Comparison of ENCODE assay signal across 8 mouse cellular contexts in the genomic region with DNA sequence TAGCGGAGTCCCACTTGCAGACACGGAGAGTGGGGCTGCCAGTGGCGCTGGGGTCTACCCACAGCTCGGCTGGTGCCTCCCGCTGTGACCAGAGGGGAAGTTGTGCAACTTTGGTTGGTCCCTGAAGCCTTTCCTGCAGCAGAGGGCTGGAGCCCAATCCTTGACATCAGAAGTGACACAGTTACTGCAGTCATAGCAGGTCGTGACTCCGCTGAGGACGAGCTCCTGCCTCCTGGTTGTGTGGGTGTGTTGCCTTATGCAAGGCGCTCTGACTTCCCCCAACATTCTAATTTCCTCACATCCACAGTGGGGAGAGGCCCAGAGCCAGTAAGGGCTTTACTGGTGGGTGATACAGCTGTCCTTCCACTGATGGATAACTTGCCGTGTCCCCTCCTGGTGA. TPM values are rescaled to one million over a fixed set of nuclear protein-coding genes. Genes with fewer than 3 reads are reported as not detected.
A peak's percentile ranks its signal among the peaks of the same experiment; 100 is the strongest.
DNase-seq lines count a peak whose midpoint lies in the region; ATAC-seq and TF ChIP-seq lines count a peak whose summit lies in the region.

No protein-coding gene starts in this region.

- 0 out of 2 replicates have a peak, but pooled peaks cover 5% of the 10 kb centered on the region for H3K27me3 ChIP-seq in hindbrain, embryonic 16.5 days (replicated peaks; ENCODE audit: control insufficient read depth, insufficient read depth, low read length)
- peaks cover 9% of the 10 kb centered on the region; the same call in 1 of the 2 replicates for H3K27me3 ChIP-seq in hindbrain, embryonic 14.5 days (ENCODE audit: control insufficient read depth, insufficient read depth, low read length)
- H3K27me3 ChIP-seq in midbrain, embryonic 13.5 days = peaks cover 22% of the 10 kb centered on the region
- 0 out of 2 replicates have a peak, but pooled peaks cover 3% of the 10 kb centered on the region for H3K27me3 ChIP-seq in midbrain, postnatal 0 days (ENCODE audit: insufficient read depth, low read length)

- no peaks in the 10 kb centered on the region for H3K9me3 ChIP-seq in hindbrain, embryonic 16.5 days (ENCODE audit: control insufficient read depth, low read length)
- H3K9me3 ChIP-seq in hindbrain, embryonic 14.5 days (ENCODE audit: control insufficient read depth, low read length) = 0 out of 2 replicates have a peak, but pooled peaks cover 3% of the 10 kb centered on the region
- H3K9me3 ChIP-seq in midbrain, embryonic 13.5 days = no peaks in the 10 kb centered on the region
- H3K9me3 ChIP-seq in midbrain, postnatal 0 days (ENCODE audit: low read length) = no peaks in the 10 kb centered on the region

- peaks cover 7% of the 10 kb centered on the region for H3K4me1 ChIP-seq in hindbrain, embryonic 16.5 days (ENCODE audit: control insufficient read depth, insufficient read depth, low read depth, low read length)
- 0 out of 2 replicates have a peak, but pooled peaks cover 10% of the 10 kb centered on the region for H3K4me1 ChIP-seq in hindbrain, embryonic 14.5 days (replicated peaks; ENCODE audit: control insufficient read depth, insufficient read depth, low read length)
- H3K4me1 ChIP-seq in midbrain, embryonic 13.5 days (replicated peaks) = peaks cover 15% of the 10 kb centered on the region
- no peaks in the 10 kb centered on the region for H3K4me1 ChIP-seq in midbrain, postnatal 0 days (ENCODE audit: insufficient read depth, low read length)

- TF ChIP-seq CTCF in midbrain, postnatal 0 days (IDR thresholded peaks at IDR 0.05) = no peak

- no peak overlapping the region for H3K4me3 ChIP-seq in hindbrain, embryonic 16.5 days (ENCODE audit: low read length)
- no peak overlapping the region for H3K4me3 ChIP-seq in hindbrain, embryonic 14.5 days (replicated peaks; ENCODE audit: low read length)
- no peak overlapping the region for H3K4me3 ChIP-seq in midbrain, embryonic 13.5 days (replicated peaks)
- no peak overlapping the region for H3K4me3 ChIP-seq in midbrain, postnatal 0 days (ENCODE audit: low read depth, low read length)

- H3K4me2 ChIP-seq in hindbrain, embryonic 16.5 days (ENCODE audit: low read length) = no peak overlapping the region
- no peak overlapping the region for H3K4me2 ChIP-seq in hindbrain, embryonic 14.5 days (replicated peaks)
- no peak overlapping the region for H3K4me2 ChIP-seq in midbrain, embryonic 13.5 days (replicated peaks)
- no peak overlapping the region for H3K4me2 ChIP-seq in midbrain, postnatal 0 days (ENCODE audit: low read depth, low read length, poor library complexity, severe bottlenecking)

- 0 out of 2 replicates have a peak, but pooled peaks have one; percentile 11 for ATAC-seq in hindbrain, embryonic 16.5 days
- ATAC-seq in hindbrain, embryonic 14.5 days (ENCODE audit: low FRiP score) = no peak
- ATAC-seq in midbrain, embryonic 13.5 days = no peak
- no peak for ATAC-seq in midbrain, postnatal 0 days (ENCODE audit: low FRiP score)

- WGBS in hindbrain, embryonic 16.5 days = 22% methylated on average over 9 of the region's 10 CpGs
- 36% methylated on average over 10 of the region's 10 CpGs for WGBS in hindbrain, embryonic 14.5 days
- 34% methylated on average over 10 of the region's 10 CpGs for WGBS in midbrain, embryonic 13.5 days
- WGBS in midbrain, postnatal 0 days = 33% methylated on average over 10 of the region's 10 CpGs

- DNase-seq in hindbrain, embryonic 14.5 days (ENCODE audit: low spot score) = no peak
- DNase-seq in ES-CJ7 (ENCODE audit: low read depth, low spot score) = peak; percentile 66
- peak; percentile 59 for DNase-seq in brain, adult 2 months (ENCODE audit: low read depth, low spot score)
- DNase-seq in lung, postnatal 36 days = peak; percentile 68
- DNase-seq in midbrain, postnatal 0 days (ENCODE audit: low spot score) = no peak
- no peak for DNase-seq in right cerebral cortex, postnatal 36 days (ENCODE audit: low spot score in 2 of 2)

- no peak overlapping the region for H3K9ac ChIP-seq in hindbrain, embryonic 16.5 days (ENCODE audit: low read depth, low read length)
- H3K9ac ChIP-seq in hindbrain, embryonic 14.5 days = no peak overlapping the region
- no peak overlapping the region for H3K9ac ChIP-seq in midbrain, embryonic 13.5 days (replicated peaks)
- H3K9ac ChIP-seq in midbrain, postnatal 0 days (replicated peaks; ENCODE audit: low read length, poor library complexity, severe bottlenecking) = no peak overlapping the region

- no peaks in the 10 kb centered on the region for H3K36me3 ChIP-seq in hindbrain, embryonic 16.5 days (ENCODE audit: control insufficient read depth, insufficient read depth, low read length)
- no peaks in the 10 kb centered on the region for H3K36me3 ChIP-seq in hindbrain, embryonic 14.5 days (replicated peaks; ENCODE audit: control insufficient read depth, insufficient read depth)
- H3K36me3 ChIP-seq in midbrain, embryonic 13.5 days = no peaks in the 10 kb centered on the region
- no peaks in the 10 kb centered on the region for H3K36me3 ChIP-seq in midbrain, postnatal 0 days (ENCODE audit: insufficient read depth, low read length)

- no peak overlapping the region for H3K27ac ChIP-seq in hindbrain, embryonic 16.5 days (ENCODE audit: low read depth, low read length)
- H3K27ac ChIP-seq in hindbrain, embryonic 14.5 days = no peak overlapping the region
- no peak overlapping the region for H3K27ac ChIP-seq in midbrain, embryonic 13.5 days
- no peak overlapping the region for H3K27ac ChIP-seq in midbrain, postnatal 0 days (ENCODE audit: low read depth, low read length)

RNA-seq across cellular contexts. Expression of a gene that starts 17.6 kb away (rescaled TPM):
- polyA plus RNA-seq in hindbrain, embryonic 16.5 days (2015; fragmentation: Nextera tagmentation; extraction: Ambion mirVana) = 0.23 and 0.31 TPM in 2 replicates
- 0.09 and 0.43 TPM in 2 replicates for polyA plus RNA-seq in hindbrain, embryonic 14.5 days (2014; fragmentation: Nextera tagmentation; extraction: Ambion mirVana)
- 0.06 and 0.31 TPM in 2 replicates for polyA plus RNA-seq in midbrain, embryonic 13.5 days (2015; fragmentation: Nextera tagmentation; extraction: Ambion mirVana)
- 0.88 and 2.5 TPM in 2 replicates for total RNA-seq in midbrain, postnatal 0 days (2014; rRNA removed)
- 0.12 and 0.20 TPM in 2 replicates for polyA plus RNA-seq in midbrain, postnatal 0 days (2015; fragmentation: Nextera tagmentation; extraction: Ambion mirVana)

Comparison
In these comparisons a context has a peak if more than half of its experiments do, and no peak if none do; other contexts are left out.
1. DNase-seq: peak in ES-CJ7 (single experiment), brain, adult 2 months (single experiment) and lung, postnatal 36 days (single experiment); none in hindbrain, embryonic 14.5 days (single experiment), midbrain, postnatal 0 days (single experiment) and right cerebral cortex, postnatal 36 days (0 of 2).